Mouse (Mus musculus) lung, embryonic 16.5 days (tissue): ENCODE results near the gene Rasgrp2. TPM values are rescaled to one million over a fixed set of nuclear protein-coding genes. Genes with fewer than 3 reads are reported as not detected.
A peak's percentile ranks its signal among the peaks of the same experiment; 100 is the strongest.

Experiments used
- ATAC-seq: fragments of 200-750 bp; cut with Nextera tagmentation; 2 replicates; pipeline ENCODE4 v1.8.0; 2017; ENCODE audit warnings: low read depth, mild to moderate bottlenecking, moderate library complexity
- H3K27ac ChIP-seq: fragments of 300-500 bp; sonication (generic); 2 replicates; pipeline ENCODE4 v1.5.1; 2014; ENCODE audit warnings: mild to moderate bottlenecking, control low read depth, low read length
- H3K27me3 ChIP-seq: fragments of 300-500 bp; sonication (generic); 2 replicates; pipeline ENCODE4 v1.6.1; 2014; ENCODE audit warnings: low read depth, low read length, mixed read lengths; ENCODE audit not compliant: control insufficient read depth, insufficient read depth
- H3K36me3 ChIP-seq: fragments of 300-500 bp; sonication (generic); 2 replicates; pipeline ENCODE4 v1.6.1; 2014; ENCODE audit warnings: low read length; ENCODE audit not compliant: control insufficient read depth, insufficient read depth
- H3K4me1 ChIP-seq: fragments of 300-500 bp; sonication (generic); replicated peaks from 2 replicates; pipeline ENCODE4 v1.6.1; 2014; ENCODE audit warnings: low read length, mixed read lengths; ENCODE audit not compliant: control insufficient read depth, insufficient read depth
- H3K4me2 ChIP-seq: fragments of 300-500 bp; sonication (generic); 2 replicates; pipeline ENCODE4 v1.6.1; 2014; ENCODE audit warnings: low read depth, low read length, control low read depth
- H3K4me3 ChIP-seq: fragments of 300-500 bp; sonication (generic); 2 replicates; pipeline ENCODE4 v1.5.1; 2014; ENCODE audit warnings: mild to moderate bottlenecking, low read length, control low read depth
- H3K9ac ChIP-seq: fragments of 300-500 bp; sonication (generic); 2 replicates; pipeline ENCODE4 v1.6.1; 2014; ENCODE audit warnings: low read length, control low read depth
- H3K9me3 ChIP-seq: fragments of 300-500 bp; sonication (generic); 2 replicates; pipeline ENCODE4 v1.6.1; 2016; ENCODE audit warnings: low read length; ENCODE audit not compliant: control insufficient read depth
- WGBS: fragments of 180-500 bp; shearing (Covaris S2); extraction: QIAGEN DNeasy Blood & Tissue Kit; methylation state at CpG from one replicate; pipeline ENCODE4 v1.1.7; 2014; 5-methylcytosine and 5-hydroxymethylcytosine counted together
- polyA plus RNA-seq: library from polyadenylated mRNA; unstranded; fragments of >200 nt; fragmentation: Nextera tagmentation; extraction: Ambion mirVana; gene quantifications from 2 replicates; pipeline ENCODE4 v1.2.1, GENCODE M21; 2015

The Rasgrp2 gene
- polyA plus RNA-seq, 1 experiment from 2014 or later, result 93.7 TPM

DNA sequence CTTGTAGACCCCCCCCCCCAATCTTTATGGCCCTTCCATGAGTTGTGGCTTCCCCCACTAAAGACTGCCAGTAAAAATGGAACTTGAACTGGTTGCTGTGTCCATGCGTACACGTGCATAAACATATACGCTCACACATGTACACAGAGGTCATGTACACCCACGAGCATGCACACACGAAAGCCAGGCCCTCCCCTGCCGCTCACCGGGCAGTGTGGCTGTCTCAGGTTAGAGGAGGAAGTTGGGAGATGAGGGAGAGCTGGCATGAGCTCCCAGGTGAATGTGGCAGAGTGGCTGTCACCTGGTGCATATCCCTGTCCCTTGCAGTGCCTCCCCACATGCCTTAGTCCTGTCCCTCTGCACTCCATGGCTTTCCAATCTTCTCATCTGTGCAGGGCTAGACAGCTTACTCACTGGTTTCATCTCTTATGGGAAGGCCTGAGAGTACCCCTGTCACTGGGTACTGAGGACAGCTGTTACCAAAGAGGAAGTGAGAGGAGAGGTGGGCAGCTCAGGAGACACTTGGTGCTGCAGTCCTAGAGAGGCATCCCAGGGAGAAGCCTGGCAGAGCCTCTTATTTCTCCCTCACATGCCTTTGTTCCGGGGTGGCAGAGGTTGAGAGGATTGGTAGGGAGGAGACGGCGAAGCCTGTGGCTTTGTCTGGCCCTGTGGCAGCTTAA is 55.0 kb downstream of the Rasgrp2 start:
- Histone ChIP-seq H3K4me2 (no peak overlapping the region), H3K9ac (no peak overlapping the region), H3K4me3 (no peak overlapping the region), H3K36me3 (no peaks in the 10 kb centered on the region), H3K27ac (no peak overlapping the region), H3K27me3 (no peaks in the 10 kb centered on the region), H3K4me1 (peaks cover 7% of the 10 kb centered on the region), H3K9me3 (no peaks in the 10 kb centered on the region)
- no peak for ATAC-seq
- 75% methylated on average over 10 of the region's 10 CpGs for WGBS

DNA sequence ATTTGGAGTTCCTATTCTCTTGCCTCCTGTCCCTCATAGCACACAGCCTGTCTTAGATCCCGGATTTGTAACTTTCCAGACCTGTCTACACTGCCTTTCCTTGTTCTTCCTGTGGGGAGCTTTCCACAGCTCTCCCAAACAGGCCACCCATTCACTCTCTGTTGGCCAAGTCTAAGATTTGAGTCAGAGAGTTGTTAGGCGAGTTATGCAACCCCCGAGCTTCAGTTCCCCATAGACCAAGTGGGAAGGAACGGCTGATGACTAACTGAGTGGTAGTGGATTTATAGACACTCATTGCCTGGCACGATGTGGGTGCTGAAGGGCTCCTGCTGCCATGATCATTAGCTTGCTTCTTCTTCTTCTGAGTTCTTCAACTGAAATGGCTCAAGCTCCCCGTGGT is 60.4 kb downstream of the Rasgrp2 start:
- Histone ChIP-seq H3K4me3 (no peak overlapping the region), H3K4me2 (no peak overlapping the region), H3K27me3 (no peaks in the 10 kb centered on the region), H3K4me1 (no peaks in the 10 kb centered on the region), H3K36me3 (no peaks in the 10 kb centered on the region), H3K9ac (no peak overlapping the region), H3K27ac (no peak overlapping the region), H3K9me3 (no peaks in the 10 kb centered on the region)
- no peak for ATAC-seq
- 66% methylated on average over 6 of the region's 6 CpGs for WGBS

GRCm38 (mm10) chr19:6462841-6463240 is 63.7 kb downstream of the Rasgrp2 start:
- 34% methylated on average over 6 of the region's 6 CpGs for WGBS
- H3K36me3 ChIP-seq, result no peaks in the 10 kb centered on the region
- H3K9me3 ChIP-seq, result no peaks in the 10 kb centered on the region
- H3K27ac ChIP-seq, result no peak overlapping the region
- ATAC-seq, result no peak
- no peak overlapping the region for H3K4me3 ChIP-seq
- no peak overlapping the region for H3K9ac ChIP-seq
- H3K4me1 ChIP-seq, result no peaks in the 10 kb centered on the region
- H3K27me3 ChIP-seq, result no peaks in the 10 kb centered on the region
- no peak overlapping the region for H3K4me2 ChIP-seq

DNA sequence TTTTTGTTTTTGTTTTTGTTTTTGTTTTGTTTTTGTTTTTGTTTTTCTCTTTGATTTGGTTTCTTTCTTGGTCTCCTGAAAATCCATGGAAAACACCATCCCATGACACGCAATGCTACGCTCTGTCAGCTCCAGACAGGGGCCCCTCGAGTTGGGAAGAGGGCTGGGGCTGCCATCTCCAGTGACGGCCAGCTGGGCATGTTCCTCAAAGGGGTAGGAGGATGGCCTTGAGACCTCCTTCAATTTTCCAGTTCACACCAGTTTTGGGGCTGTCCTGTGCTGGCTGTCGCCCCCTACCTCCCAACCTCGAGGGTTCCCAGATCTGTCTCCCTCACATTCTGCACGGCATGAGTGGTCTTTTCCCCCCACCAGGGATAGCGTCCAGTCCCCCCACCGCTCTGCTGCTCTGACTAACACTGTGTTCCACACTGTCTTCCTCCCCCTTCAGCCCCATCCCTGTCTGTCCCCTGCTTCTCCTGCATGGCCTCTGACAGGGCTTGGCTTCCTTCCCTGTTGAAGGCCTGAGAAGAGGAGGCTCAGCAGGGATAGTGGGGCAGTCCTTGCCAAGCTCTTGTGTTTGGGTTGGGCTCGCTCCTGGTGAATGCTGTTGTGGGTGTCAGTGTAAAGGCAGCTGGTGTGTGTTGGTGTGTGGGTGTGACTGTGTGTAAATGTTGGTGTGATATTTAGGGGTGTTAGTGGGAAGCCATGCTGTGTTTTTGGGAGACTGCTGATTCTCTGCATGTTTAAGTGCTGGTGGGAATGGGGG is 65.3 kb downstream of the Rasgrp2 start:
- H3K36me3 ChIP-seq, result no peaks in the 10 kb centered on the region
- no peaks in the 10 kb centered on the region for H3K4me1 ChIP-seq
- no peak overlapping the region for H3K4me3 ChIP-seq
- no peaks in the 10 kb centered on the region for H3K9me3 ChIP-seq
- no peak overlapping the region for H3K27ac ChIP-seq
- no peak overlapping the region for H3K4me2 ChIP-seq
- 44% methylated on average over 10 of the region's 10 CpGs for WGBS
- no peak overlapping the region for H3K9ac ChIP-seq
- peak; percentile 43; the same call in 1 of the 2 replicates for ATAC-seq
- no peaks in the 10 kb centered on the region for H3K27me3 ChIP-seq

Other genes starting within 250 kb of the Rasgrp2 start
- gene Majin, start 215.0 kb upstream of the Rasgrp2 start, polyA plus RNA-seq, result not detected in 2 replicates
- 0.63 and 0.88 TPM in 2 replicates for gene Gpha2, start 173.0 kb upstream of the Rasgrp2 start, polyA plus RNA-seq
- gene Ppp2r5b, start 163.5 kb upstream of the Rasgrp2 start, polyA plus RNA-seq, result 17.8 and 20.2 TPM in 2 replicates
- gene Atg2a, start 157.7 kb upstream of the Rasgrp2 start, polyA plus RNA-seq, result 10.3 and 12.6 TPM in 2 replicates
- 77.9 and 81.6 TPM in 2 replicates for gene Ehd1, start 122.6 kb upstream of the Rasgrp2 start, polyA plus RNA-seq
- 1.1 and 1.7 TPM in 2 replicates for gene Cdc42bpg, start 92.9 kb upstream of the Rasgrp2 start, polyA plus RNA-seq
- gene Men1, start 64.4 kb upstream of the Rasgrp2 start, polyA plus RNA-seq, result 70.9 and 76.9 TPM in 2 replicates
- 24.8 and 27.6 TPM in 2 replicates for gene Map4k2, start 58.2 kb upstream of the Rasgrp2 start, polyA plus RNA-seq
- gene Sf1, start 35.6 kb upstream of the Rasgrp2 start, polyA plus RNA-seq, result 120 and 132 TPM in 2 replicates
- gene Pygm, start 14.9 kb upstream of the Rasgrp2 start, polyA plus RNA-seq, result 28.6 and 36.1 TPM in 2 replicates
- gene Nrxn2, start 19.4 kb downstream of the Rasgrp2 start, polyA plus RNA-seq, result 0.88 and 1.0 TPM in 2 replicates
- gene Slc22a12, start 143.7 kb downstream of the Rasgrp2 start, polyA plus RNA-seq, result not detected in 2 replicates